Mouse (Mus musculus): ENCODE measurements around the gene Gm29609.
A peak's percentile ranks its signal among the peaks of the same experiment; 100 is the strongest.

- TF ChIP-seq TAL1 (IDR thresholded peaks at IDR 0.05; ENCODE audit: low read length) (peak; percentile 26; the same call in 1 of the 3 replicates), GATA1 (IDR thresholded peaks at IDR 0.05; ENCODE audit: low read length) (no peak)
These were observed 4.0 kb upstream of the Gm29609 start for GRCm38 (mm10) chr5:31183678-31184077.

All from erythroblast, embryonic 14.5 days (primary cell).